Mouse (Mus musculus): ENCODE measurements at regions not wholly inside any gene's neighbourhood (a gene's known extent, or its start where the extent isn't known, plus 50 kb on each side); places are given as distances from the start of the nearest gene placed in this dataset.

GRCm38 (mm10) chr9:61677037-61677436 lies 237.3 kb downstream of the Rplp1 start:
- DNase-seq (ENCODE audit: low read depth, low spot score): no peak

- no peak for DNase-seq (ENCODE audit: low read depth, low spot score)
Observed at GRCm38 (mm10) chr9:61675366-61675765, 239.0 kb downstream of the Rplp1 start.

GRCm38 (mm10) chr9:61673575-61674203 lies 240.7 kb downstream of the Rplp1 start:
- DNase-seq (ENCODE audit: low read depth, low spot score): no peak

GRCm38 (mm10) chr9:61670986-61671385 lies 243.4 kb downstream of the Rplp1 start:
- DNase-seq (ENCODE audit: low read depth, low spot score): no peak

GRCm38 (mm10) chr9:61669729-61670520 lies 244.4 kb downstream of the Rplp1 start:
- peak; percentile 67 for DNase-seq (ENCODE audit: low read depth, low spot score)

- DNase-seq (ENCODE audit: low read depth, low spot score): no peak
Observed at GRCm38 (mm10) chr9:61668723-61669122, 245.6 kb downstream of the Rplp1 start.

- peak; percentile 68 for DNase-seq (ENCODE audit: low read depth, low spot score)
Observed at GRCm38 (mm10) chr9:61668157-61668697, 246.1 kb downstream of the Rplp1 start.

- peak; percentile 73 for DNase-seq (ENCODE audit: low read depth, low spot score)
Observed at GRCm38 (mm10) chr9:61667453-61668074, 246.8 kb downstream of the Rplp1 start.

GRCm38 (mm10) chr9:61666761-61667332 lies 247.5 kb downstream of the Rplp1 start:
- DNase-seq (ENCODE audit: low read depth, low spot score): no peak

- DNase-seq (ENCODE audit: low read depth, low spot score): no peak
Observed at GRCm38 (mm10) chr9:61666118-61666517, 248.2 kb downstream of the Rplp1 start.

GRCm38 (mm10) chr9:61665254-61665653 lies 249.1 kb downstream of the Rplp1 start:
- DNase-seq (ENCODE audit: low read depth, low spot score): no peak

GRCm38 (mm10) chr9:61664000-61664622 lies 250.2 kb downstream of the Rplp1 start:
- no peak for DNase-seq (ENCODE audit: low read depth, low spot score)

GRCm38 (mm10) chr9:61662055-61663028 lies 252.0 kb downstream of the Rplp1 start:
- DNase-seq (ENCODE audit: low read depth, low spot score): no peak

GRCm38 (mm10) chr9:61660191-61660590 lies 254.2 kb downstream of the Rplp1 start:
- DNase-seq (ENCODE audit: low read depth, low spot score): no peak

GRCm38 (mm10) chr9:61657996-61658395 lies 256.3 kb downstream of the Rplp1 start:
- no peak for DNase-seq (ENCODE audit: low read depth, low spot score)

- DNase-seq (ENCODE audit: low read depth, low spot score): peak; percentile 37
Observed at GRCm38 (mm10) chr9:61655433-61655981, 258.8 kb downstream of the Rplp1 start.

GRCm38 (mm10) chr9:61645661-61646425 lies 268.5 kb downstream of the Rplp1 start:
- no peak for DNase-seq (ENCODE audit: low read depth, low spot score)

GRCm38 (mm10) chr9:61640739-61641138 lies 268.6 kb downstream of the Tle3 start:
- DNase-seq (ENCODE audit: low read depth, low spot score): no peak

- no peak for DNase-seq (ENCODE audit: low read depth, low spot score)
Observed at GRCm38 (mm10) chr9:61638908-61639307, 266.7 kb downstream of the Tle3 start.

All from ES-CJ7 (cell line).